Mouse (Mus musculus): ENCODE measurements around the gene Dppa5a. TPM values are rescaled to one million over a fixed set of nuclear protein-coding genes. Genes with fewer than 3 reads are reported as not detected.
A peak's percentile ranks its signal among the peaks of the same experiment; 100 is the strongest.

The Dppa5a gene
- polyA plus RNA-seq, 1 experiment from 2014 or later = 2.8 TPM

GRCm38 (mm10) chr9:78386947-78387346 is 19.0 kb upstream of the Dppa5a start:
- H3K4me3 ChIP-seq (ENCODE audit: low read depth, low read length) = no peak overlapping the region
- H3K4me2 ChIP-seq (ENCODE audit: low read length) = no peak overlapping the region
- no peaks in the 10 kb centered on the region for H3K36me3 ChIP-seq (ENCODE audit: control insufficient read depth, insufficient read depth, low read length)
- ATAC-seq (no peak), DNase-seq (ENCODE audit: low spot score) (no peak)
- no peak overlapping the region for H3K9ac ChIP-seq (ENCODE audit: low read length)
- H3K27ac ChIP-seq (ENCODE audit: low read depth, low read length) = no peak overlapping the region
- H3K4me1 ChIP-seq (ENCODE audit: control insufficient read depth, insufficient read depth, low read length) = no peaks in the 10 kb centered on the region
- no peaks in the 10 kb centered on the region for H3K9me3 ChIP-seq (replicated peaks; ENCODE audit: control insufficient read depth, low read length)
- H3K27me3 ChIP-seq (replicated peaks; ENCODE audit: control insufficient read depth, insufficient read depth, low read length) = no peaks in the 10 kb centered on the region
- 86% methylated on average over 7 of the region's 7 CpGs for WGBS

DNA sequence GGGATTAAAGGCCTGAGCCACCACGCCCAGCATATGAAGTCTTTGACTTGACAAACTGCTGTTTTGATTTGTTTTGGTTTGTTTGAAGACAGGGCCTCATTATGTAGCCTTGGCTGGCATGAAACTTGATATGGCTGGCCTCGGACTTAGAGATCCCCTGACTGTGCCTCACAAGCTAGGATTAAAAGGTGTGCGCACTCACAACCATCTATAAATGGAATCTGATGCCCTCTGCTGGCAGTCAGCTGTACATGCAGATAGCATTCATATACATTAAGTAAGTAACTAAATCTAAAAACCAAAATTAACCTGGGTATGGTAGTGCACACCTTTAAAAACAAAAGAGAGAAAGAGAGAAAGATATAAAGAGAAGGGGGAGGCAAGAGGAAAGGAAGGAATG is 17.9 kb upstream of the Dppa5a start:
- no peak overlapping the region for H3K27ac ChIP-seq (ENCODE audit: low read depth, low read length)
- H3K27me3 ChIP-seq (replicated peaks; ENCODE audit: control insufficient read depth, insufficient read depth, low read length) = no peaks in the 10 kb centered on the region
- H3K4me2 ChIP-seq (ENCODE audit: low read length) = no peak overlapping the region
- no peak for ATAC-seq
- H3K4me3 ChIP-seq (ENCODE audit: low read depth, low read length) = no peak overlapping the region
- no peaks in the 10 kb centered on the region for H3K9me3 ChIP-seq (replicated peaks; ENCODE audit: control insufficient read depth, low read length)
- WGBS = 45% methylated on average over 3 of the region's 3 CpGs
- no peaks in the 10 kb centered on the region for H3K4me1 ChIP-seq (ENCODE audit: control insufficient read depth, insufficient read depth, low read length)
- H3K36me3 ChIP-seq (ENCODE audit: control insufficient read depth, insufficient read depth, low read length) = no peaks in the 10 kb centered on the region
- H3K9ac ChIP-seq (ENCODE audit: low read length) = no peak overlapping the region
- DNase-seq (ENCODE audit: low spot score) = peak; percentile 37

GRCm38 (mm10) chr9:78378113-78378785 is 10.3 kb upstream of the Dppa5a start, which contains the start of gene Ooep:
Gene Ooep, minus strand, starts transcription at chr9:78378725.
- ATAC-seq = peak; percentile 95
- peak within 1 kb of the TSS; percentile 27 for H3K4me3 ChIP-seq (ENCODE audit: low read depth, low read length)
- H3K9ac ChIP-seq (ENCODE audit: low read length) = peak within 1 kb of the TSS; percentile 58
- no peaks in the 10 kb centered on the region for H3K27me3 ChIP-seq (replicated peaks; ENCODE audit: control insufficient read depth, insufficient read depth, low read length)
- no peak within 1 kb of the TSS for H3K27ac ChIP-seq (ENCODE audit: low read depth, low read length)
- WGBS = 1% methylated on average over 21 of the region's 23 CpGs
- peak within 1 kb of the TSS; percentile 66 for H3K4me2 ChIP-seq (ENCODE audit: low read length)
- H3K9me3 ChIP-seq (replicated peaks; ENCODE audit: control insufficient read depth, low read length) = no peaks in the 10 kb centered on the region
- no peaks in the 10 kb centered on the region; the same call in none of the 2 replicates for H3K4me1 ChIP-seq (ENCODE audit: control insufficient read depth, insufficient read depth, low read length)
- no peaks in the 10 kb centered on the region for H3K36me3 ChIP-seq (ENCODE audit: control insufficient read depth, insufficient read depth, low read length)
- DNase-seq (ENCODE audit: low spot score) = peak; percentile 86

DNA sequence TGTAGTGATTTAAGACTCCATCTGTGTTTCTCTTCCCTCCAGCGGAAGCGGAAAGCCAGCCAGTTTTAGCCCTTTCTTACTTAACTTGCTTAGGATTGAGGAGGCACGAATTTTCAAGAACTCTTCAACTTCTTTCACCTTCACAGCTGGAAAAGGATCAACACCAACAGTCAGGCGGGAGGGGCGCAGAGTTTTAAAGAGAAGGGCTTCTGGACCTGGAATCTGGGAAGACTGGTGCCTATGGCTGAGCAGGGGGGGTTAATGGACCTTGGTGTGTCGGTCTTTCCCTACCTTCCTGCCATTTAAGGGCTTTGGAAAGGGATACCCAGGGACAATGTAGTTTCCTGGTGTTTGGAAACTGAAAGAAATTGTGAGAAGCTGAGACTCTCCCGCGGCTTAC is 9.6 kb upstream of the Dppa5a start:
- ATAC-seq (no peak), DNase-seq (ENCODE audit: low spot score) (peak; percentile 17)
- Histone ChIP-seq H3K4me3 (ENCODE audit: low read depth, low read length) (peak overlapping the region; percentile 27), H3K27ac (ENCODE audit: low read depth, low read length) (no peak overlapping the region), H3K27me3 (replicated peaks; ENCODE audit: control insufficient read depth, insufficient read depth, low read length) (no peaks in the 10 kb centered on the region), H3K9ac (ENCODE audit: low read length) (peak overlapping the region; percentile 58), H3K4me1 (ENCODE audit: control insufficient read depth, insufficient read depth, low read length) (no peaks in the 10 kb centered on the region; the same call in none of the 2 replicates), H3K36me3 (ENCODE audit: control insufficient read depth, insufficient read depth, low read length) (no peaks in the 10 kb centered on the region), H3K4me2 (ENCODE audit: low read length) (peak overlapping the region; percentile 66), H3K9me3 (replicated peaks; ENCODE audit: control insufficient read depth, low read length) (no peaks in the 10 kb centered on the region)
- WGBS = 22% methylated on average over 8 of the region's 8 CpGs

- WGBS = 85% methylated on average over 4 of the region's 4 CpGs
- H3K36me3 ChIP-seq (ENCODE audit: control insufficient read depth, insufficient read depth, low read length) = no peaks in the 10 kb centered on the region
- H3K4me3 ChIP-seq (ENCODE audit: low read depth, low read length) = no peak overlapping the region
- DNase-seq (ENCODE audit: low spot score) = no peak
- H3K9me3 ChIP-seq (replicated peaks; ENCODE audit: control insufficient read depth, low read length) = no peaks in the 10 kb centered on the region
- H3K27me3 ChIP-seq (replicated peaks; ENCODE audit: control insufficient read depth, insufficient read depth, low read length) = no peaks in the 10 kb centered on the region
- H3K4me1 ChIP-seq (ENCODE audit: control insufficient read depth, insufficient read depth, low read length) = no peaks in the 10 kb centered on the region; the same call in none of the 2 replicates
- H3K9ac ChIP-seq (ENCODE audit: low read length) = no peak overlapping the region
- ATAC-seq = no peak
- H3K27ac ChIP-seq (ENCODE audit: low read depth, low read length) = no peak overlapping the region
- H3K4me2 ChIP-seq (ENCODE audit: low read length) = no peak overlapping the region
These were observed 7.5 kb upstream of the Dppa5a start for GRCm38 (mm10) chr9:78375486-78375885.

GRCm38 (mm10) chr9:78374885-78375389 is 7.0 kb upstream of the Dppa5a start:
- Histone ChIP-seq H3K36me3 (ENCODE audit: control insufficient read depth, insufficient read depth, low read length) (no peaks in the 10 kb centered on the region), H3K9me3 (replicated peaks; ENCODE audit: control insufficient read depth, low read length) (no peaks in the 10 kb centered on the region), H3K27me3 (replicated peaks; ENCODE audit: control insufficient read depth, insufficient read depth, low read length) (no peaks in the 10 kb centered on the region), H3K4me3 (ENCODE audit: low read depth, low read length) (no peak overlapping the region), H3K9ac (ENCODE audit: low read length) (no peak overlapping the region), H3K27ac (ENCODE audit: low read depth, low read length) (no peak overlapping the region), H3K4me1 (ENCODE audit: control insufficient read depth, insufficient read depth, low read length) (no peaks in the 10 kb centered on the region; the same call in none of the 2 replicates), H3K4me2 (ENCODE audit: low read length) (no peak overlapping the region)
- WGBS = 79% methylated on average over 1 of the region's 1 CpGs
- no peak for ATAC-seq
- DNase-seq (ENCODE audit: low spot score) = no peak

DNA sequence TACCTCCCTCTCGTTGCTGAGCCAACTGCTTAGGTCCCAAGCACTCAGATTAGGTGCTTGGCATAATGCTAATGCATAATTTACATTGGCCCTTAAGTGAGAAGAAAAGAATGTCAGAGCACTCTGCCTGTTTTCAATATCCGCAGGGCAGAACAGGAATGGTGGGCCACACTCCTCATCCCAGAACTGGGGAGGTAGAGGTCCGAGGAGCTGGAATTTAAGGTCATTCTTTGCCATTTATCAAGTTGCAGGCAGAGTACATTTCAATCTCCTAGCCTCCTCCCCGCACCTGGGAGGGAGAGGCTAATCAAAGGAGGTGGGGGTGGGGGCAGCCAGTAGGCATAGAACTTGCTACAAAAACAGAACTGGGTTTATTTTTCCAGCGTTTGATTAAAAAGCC is 6.4 kb upstream of the Dppa5a start:
- H3K4me3 ChIP-seq (ENCODE audit: low read depth, low read length) = no peak overlapping the region
- H3K4me1 ChIP-seq (ENCODE audit: control insufficient read depth, insufficient read depth, low read length) = no peaks in the 10 kb centered on the region; the same call in none of the 2 replicates
- WGBS = 66% methylated on average over 5 of the region's 5 CpGs
- no peaks in the 10 kb centered on the region for H3K27me3 ChIP-seq (replicated peaks; ENCODE audit: control insufficient read depth, insufficient read depth, low read length)
- no peak overlapping the region for H3K4me2 ChIP-seq (ENCODE audit: low read length)
- no peak overlapping the region for H3K9ac ChIP-seq (ENCODE audit: low read length)
- no peak for ATAC-seq
- no peaks in the 10 kb centered on the region for H3K36me3 ChIP-seq (ENCODE audit: control insufficient read depth, insufficient read depth, low read length)
- no peak for DNase-seq (ENCODE audit: low spot score)
- H3K9me3 ChIP-seq (replicated peaks; ENCODE audit: control insufficient read depth, low read length) = no peaks in the 10 kb centered on the region
- H3K27ac ChIP-seq (ENCODE audit: low read depth, low read length) = no peak overlapping the region

GRCm38 (mm10) chr9:78372827-78373504 is 5.0 kb upstream of the Dppa5a start:
- Histone ChIP-seq H3K9me3 (replicated peaks; ENCODE audit: control insufficient read depth, low read length) (no peaks in the 10 kb centered on the region), H3K27ac (ENCODE audit: low read depth, low read length) (no peak overlapping the region), H3K4me1 (ENCODE audit: control insufficient read depth, insufficient read depth, low read length) (no peaks in the 10 kb centered on the region; the same call in none of the 2 replicates), H3K9ac (ENCODE audit: low read length) (no peak overlapping the region), H3K27me3 (replicated peaks; ENCODE audit: control insufficient read depth, insufficient read depth, low read length) (no peaks in the 10 kb centered on the region), H3K36me3 (ENCODE audit: control insufficient read depth, insufficient read depth, low read length) (no peaks in the 10 kb centered on the region), H3K4me3 (ENCODE audit: low read depth, low read length) (no peak overlapping the region), H3K4me2 (ENCODE audit: low read length) (no peak overlapping the region)
- no peak for DNase-seq (ENCODE audit: low spot score)
- ATAC-seq = no peak
- 82% methylated on average over 10 of the region's 10 CpGs for WGBS

DNA sequence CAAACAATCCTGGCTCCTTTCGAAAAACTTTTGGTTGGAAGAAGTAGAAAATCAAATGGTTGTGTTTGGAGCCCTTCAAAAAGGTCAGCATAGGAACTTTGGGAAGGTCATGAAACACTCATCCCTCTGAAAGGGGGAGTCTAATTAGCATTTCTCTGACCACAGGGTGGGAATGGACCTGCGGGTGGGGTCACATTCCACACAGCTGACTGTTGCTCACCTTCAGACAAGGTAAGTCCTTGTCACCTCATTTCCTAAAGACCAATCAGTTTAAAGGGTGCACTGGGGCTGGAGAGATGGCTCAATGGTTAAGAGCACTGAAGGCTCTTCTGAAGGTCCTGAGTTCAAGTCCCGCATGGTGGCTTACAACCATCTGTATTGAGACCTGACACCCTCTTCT is 3.5 kb upstream of the Dppa5a start:
- ATAC-seq = no peak
- no peak for DNase-seq (ENCODE audit: low spot score)
- no peak overlapping the region for H3K9ac ChIP-seq (ENCODE audit: low read length)
- no peak overlapping the region for H3K27ac ChIP-seq (ENCODE audit: low read depth, low read length)
- H3K4me2 ChIP-seq (ENCODE audit: low read length) = no peak overlapping the region
- H3K27me3 ChIP-seq (replicated peaks; ENCODE audit: control insufficient read depth, insufficient read depth, low read length) = no peaks in the 10 kb centered on the region
- H3K9me3 ChIP-seq (replicated peaks; ENCODE audit: control insufficient read depth, low read length) = no peaks in the 10 kb centered on the region
- H3K36me3 ChIP-seq (ENCODE audit: control insufficient read depth, insufficient read depth, low read length) = no peaks in the 10 kb centered on the region
- no peak overlapping the region for H3K4me3 ChIP-seq (ENCODE audit: low read depth, low read length)
- no peaks in the 10 kb centered on the region for H3K4me1 ChIP-seq (ENCODE audit: control insufficient read depth, insufficient read depth, low read length)
- WGBS = 93% methylated on average over 3 of the region's 3 CpGs

Data from forebrain, embryonic 14.5 days (tissue).